Mouse (Mus musculus) A20 (cell line): ENCODE data around the gene Tubb3.
"Not testable (repeated sequence)": the region's sequence is repeated elsewhere in the genome, so short reads cannot be mapped to it uniquely, and the experiment has no call there.

Experiments used
- DNase-seq: peaks from one replicate; pipeline ENCODE4 v3.0.0-alpha.2; 2011; ENCODE audit warnings: low read depth, low spot score

Tubb3 gene

DNA sequence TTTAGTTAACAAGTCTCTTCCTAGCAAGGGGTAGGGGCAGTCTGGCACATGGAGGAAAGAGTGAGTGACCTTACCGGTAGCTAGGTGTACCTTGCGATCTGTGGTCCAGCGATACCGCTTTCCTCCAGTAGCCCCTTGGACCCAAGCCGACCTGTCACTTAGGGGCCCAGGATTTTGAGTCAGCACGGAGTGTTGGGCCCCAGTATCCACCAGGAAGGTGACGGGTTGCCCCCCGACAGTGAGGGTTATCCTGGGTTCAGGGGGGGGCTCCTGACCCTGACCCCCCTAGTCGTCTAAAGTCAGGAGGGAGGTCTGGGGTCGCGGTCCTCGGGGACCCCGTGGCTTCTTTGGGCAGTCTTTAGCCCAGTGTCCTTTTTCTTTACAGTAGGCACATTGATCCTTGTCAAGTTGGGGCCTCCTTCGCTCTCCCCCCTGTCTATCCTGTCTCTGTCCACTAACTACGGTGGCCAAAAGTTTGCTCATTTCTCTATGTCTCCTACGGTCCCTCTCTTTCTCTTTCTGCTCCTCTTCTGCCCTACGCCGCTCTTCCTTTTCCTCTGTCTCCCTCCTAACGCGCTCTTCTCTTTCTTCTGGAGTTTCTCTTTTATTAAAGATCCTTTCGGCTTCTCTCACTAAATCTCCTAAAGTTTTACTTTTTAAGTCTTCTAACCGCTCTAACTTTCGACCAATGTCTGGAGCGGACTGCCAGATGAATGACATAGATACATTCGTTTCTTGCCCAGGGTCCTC, 20.6 kb downstream of the Tubb3 start:
- peak; percentile 92 for DNase-seq

DNA sequence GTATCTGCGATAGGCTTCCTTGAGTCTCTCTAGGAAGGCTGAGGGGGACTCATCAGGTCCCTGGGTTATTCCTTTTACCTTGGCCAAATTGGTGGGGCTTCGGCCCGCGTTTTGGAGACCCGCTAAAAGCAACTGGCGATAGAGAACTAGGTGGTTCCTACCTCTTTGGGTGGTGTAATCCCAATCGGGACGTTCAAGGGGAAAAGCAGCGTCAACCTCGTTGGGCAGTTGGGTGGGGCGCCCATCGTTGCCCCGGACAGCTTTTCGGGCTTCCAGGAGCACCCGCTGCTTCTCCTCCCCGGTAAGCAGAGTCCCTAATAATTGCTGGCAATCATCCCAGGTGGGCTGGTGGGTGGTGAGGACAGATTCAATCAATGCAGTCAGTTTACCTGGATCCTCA, 21.2 kb downstream of the Tubb3 start:
- peak; percentile 88 for DNase-seq

DNA sequence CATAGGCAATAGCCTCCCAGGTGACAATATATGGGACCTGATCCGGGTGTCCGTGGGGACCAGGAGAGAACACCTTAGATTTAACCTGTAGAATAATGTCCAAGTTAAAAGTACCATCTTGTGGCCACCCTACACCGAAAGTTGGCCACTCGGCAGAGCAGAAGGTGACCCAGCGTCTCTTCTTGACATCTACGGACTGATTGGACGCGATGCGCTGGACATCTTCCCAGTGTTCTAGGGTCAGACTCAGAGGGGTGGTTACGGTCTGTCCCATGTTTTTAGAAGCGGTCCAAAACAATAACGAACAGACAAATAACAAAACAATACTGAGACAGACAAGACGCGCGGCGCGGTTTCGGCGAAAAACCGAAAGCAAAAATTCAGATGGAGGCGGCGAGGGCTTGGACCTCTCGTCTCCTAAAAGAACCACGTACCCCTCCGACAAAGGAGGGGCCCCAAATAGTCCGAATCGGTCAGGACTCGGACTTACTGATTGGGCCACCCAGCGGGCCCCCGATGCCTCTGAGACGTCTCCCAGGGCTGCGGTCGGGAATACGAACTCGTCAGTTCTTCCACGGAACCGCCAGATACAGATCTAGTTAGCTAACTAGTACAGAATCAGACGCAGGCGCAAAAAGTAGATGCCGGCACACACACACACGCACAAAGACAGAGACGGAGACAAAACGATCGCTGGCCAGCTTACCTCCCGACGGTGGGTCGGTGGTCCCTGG, 22.2 kb downstream of the Tubb3 start:
- peak; percentile 96 for DNase-seq

DNA sequence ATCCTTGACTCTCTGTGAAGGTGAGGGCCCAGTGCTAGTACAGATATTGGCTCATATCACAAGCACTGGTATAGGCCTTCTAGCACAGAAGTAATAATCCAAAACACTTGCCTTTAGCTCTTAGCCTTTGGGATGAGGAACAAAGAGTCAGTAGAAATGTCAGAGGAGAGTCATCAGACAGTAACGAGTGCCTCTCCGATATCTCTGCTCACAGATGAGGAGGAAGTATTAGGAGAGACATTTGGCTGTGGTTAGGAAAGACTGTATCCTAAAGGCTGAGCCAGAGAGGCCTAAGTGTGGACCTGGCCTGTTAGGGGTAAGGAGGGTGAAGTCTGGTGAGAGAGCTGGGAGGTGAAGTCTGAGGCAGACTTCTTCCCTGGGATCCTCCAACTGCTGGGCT, 30.6 kb downstream of the Tubb3 start:
- DNase-seq = no peak

DNA sequence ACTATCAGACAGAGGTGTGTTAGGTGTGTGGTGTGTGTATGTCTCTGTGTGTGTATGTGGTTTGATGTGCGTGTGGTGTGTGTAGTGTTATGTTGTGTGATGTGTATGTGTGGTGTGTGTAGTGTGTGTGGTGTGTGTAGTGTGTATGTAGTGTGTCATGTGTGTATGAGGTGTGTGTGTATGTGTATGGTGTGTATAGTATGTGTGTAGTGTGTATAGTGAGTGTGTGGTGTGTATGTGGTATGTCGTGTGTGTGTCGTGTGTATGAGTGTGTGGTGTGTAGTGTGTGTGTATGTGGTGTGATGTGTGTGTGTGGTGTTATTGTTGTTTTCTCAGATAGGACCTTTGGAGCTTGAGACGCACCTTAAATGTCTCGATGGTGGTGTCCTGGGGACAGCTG, 31.1 kb downstream of the Tubb3 start:
- DNase-seq = no peak

DNA sequence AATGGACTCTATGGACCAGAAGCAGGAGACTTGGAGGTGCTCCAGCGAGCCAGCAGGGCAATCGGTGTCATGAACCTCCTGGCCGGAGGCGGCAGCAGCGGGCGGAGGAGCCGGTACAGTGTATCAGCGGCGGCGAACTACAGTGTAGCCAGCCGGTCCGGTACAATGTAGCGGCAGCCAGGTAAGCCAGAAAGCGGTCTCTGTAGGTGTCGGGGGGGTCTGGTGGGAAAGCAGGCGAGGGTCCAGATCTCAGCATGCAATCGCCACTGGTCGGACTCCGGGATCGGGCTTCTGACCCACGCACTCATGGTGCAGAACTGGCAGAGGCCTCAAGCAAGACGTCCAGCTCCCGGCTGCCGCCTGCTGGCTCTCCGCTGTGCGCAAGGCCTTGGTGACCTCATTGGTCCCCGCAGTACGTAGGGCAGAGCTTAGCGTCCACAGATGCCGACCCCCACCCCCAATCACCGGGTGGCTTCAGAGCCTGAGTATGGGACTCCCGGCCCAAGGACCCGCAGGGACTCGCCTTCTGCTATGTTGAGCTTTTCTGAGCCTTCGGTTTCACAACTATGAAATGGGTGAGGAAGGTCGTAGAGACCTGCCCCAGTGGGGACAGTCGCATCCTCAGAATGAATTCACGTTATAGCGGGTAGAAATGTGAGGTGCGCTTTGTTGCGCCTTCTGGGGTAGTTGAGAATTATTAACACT, 31.8 kb downstream of the Tubb3 start:
- peak; percentile 97 for DNase-seq

DNA sequence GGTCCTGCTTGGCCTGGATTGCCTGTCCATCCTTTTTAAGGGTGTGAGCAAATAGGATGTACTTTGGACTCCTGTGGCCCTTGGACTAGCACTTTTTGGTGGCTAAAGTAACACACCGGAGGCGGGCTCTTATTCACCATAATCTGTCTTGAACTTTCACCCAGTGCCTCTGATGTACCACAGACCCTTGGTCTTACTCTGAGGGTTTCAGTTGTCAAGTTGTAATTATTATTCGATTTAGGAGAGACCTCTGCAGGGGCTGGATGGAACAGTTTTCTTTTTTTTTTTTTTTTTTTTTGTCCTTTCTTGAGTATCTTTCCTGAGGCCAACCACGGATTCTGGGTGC, 32.3 kb downstream of the Tubb3 start:
- no peak for DNase-seq

DNA sequence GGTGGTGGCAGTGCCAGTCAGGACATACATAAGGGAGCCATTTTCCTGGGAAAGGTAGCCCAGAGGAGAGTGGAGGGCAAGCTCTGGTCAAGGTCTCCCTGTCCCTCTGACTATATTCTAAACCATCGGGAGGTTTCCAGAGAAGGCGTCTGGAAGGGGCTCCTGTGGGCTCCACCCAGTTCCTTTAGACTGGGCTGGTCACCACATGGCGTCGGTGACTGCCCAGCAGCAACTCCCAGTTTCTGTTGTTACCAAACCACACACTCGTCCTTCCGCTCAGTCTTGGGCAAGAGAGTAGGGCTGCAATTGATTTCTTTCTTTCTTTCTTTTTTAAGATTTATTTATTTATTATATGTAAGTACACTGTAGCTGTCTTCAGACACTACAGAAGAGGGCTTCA, 32.9 kb downstream of the Tubb3 start:
- no peak for DNase-seq

DNA sequence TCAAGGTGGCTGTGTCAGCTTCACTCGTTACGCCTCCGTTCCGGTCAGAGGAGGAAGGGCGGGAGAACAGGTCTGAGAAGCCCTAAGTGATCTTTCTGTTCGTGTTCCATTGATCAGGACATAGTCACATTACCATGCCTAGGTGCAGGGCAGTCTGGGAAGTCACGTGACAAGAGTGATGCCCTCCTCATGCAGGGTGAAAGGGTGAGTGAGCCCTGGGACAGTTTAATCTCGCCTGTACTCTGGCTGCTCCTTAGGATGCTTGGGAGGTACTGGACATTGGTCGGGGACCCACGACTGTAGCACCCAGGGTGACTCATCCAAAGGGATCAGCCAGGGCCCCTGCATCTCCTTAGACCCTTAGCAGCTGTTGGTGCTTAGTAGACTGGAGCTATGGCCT, 34.8 kb downstream of the Tubb3 start:
- no peak for DNase-seq

DNA sequence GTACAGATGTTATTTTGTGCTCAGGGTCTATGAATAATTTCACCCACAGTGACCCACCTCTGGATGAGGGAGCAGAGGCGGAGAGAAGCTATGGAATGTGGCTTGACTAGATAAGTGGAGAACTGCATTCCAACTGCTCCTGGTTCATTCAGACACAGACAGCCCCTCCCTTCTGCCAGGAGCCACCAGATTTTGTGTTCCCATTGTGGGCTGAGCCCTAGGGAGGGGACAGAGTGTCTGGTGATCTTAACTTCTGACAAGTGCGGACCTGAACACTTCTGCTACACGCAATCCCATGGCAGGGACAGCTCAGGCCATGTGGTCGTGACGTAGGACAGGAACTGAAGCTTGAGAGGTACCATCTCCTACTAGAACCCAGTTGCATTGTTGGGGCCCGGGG, 35.6 kb downstream of the Tubb3 start:
- DNase-seq = no peak

DNA sequence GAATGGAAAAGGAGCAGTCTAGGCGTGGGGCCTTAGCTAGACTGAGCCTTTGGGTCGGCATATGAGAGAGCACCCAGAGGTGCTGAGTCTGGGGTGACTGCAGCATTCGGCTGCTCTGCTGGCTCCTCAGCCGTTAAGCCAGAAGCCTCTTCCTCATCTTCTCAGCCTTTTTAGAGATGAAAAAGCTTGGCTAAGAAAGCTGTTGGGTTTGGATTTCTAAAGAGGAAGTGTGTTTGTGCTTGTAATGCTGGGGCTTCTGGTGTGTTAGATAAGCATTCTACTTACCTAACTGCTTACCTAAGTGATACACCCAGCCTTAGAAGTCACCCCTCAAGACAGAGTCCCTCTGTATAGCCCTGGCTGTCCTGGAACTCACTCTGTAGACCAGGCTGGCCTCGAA, 39.6 kb downstream of the Tubb3 start:
- DNase-seq = no peak

DNA sequence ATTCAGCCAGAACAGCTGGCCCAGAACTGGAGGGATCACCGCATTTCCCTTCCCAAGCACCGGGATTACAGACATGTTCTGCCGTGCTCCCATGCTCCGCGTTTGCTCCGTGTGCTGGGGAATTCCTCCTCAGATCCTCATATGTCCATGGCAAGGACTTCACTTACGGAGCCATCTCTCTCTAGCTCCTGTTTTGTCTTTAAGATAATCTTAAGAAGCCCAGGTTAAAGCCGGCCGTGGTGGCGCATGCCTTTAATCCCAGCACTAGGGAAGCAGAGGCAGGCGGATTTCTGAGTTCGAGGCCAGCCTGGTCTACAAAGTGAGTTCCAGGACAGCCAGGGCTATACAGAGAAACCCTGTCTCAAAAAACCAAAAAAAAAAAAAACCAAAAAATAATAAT, 40.5 kb downstream of the Tubb3 start:
- not testable (repeated sequence) for DNase-seq

DNA sequence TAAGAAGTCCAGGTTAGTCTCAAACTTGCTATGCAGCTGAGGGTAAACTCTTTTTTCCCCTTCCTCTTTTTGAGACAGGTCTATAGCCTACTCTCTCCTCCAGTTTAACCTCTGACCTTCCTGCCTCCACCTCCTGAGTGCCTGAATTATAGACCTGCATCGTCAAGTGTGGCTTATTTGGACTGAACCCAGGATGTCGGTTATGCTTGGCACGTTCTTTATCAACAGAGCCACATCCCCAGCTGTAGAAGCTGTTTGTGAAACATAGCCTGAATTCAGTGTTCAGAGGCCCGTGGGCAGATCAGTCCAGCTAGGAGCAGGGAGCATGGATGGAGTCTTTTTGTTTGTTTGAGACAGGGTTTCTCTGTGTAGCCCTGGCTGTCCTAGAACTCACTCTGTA, 40.9 kb downstream of the Tubb3 start:
- no peak for DNase-seq

DNA sequence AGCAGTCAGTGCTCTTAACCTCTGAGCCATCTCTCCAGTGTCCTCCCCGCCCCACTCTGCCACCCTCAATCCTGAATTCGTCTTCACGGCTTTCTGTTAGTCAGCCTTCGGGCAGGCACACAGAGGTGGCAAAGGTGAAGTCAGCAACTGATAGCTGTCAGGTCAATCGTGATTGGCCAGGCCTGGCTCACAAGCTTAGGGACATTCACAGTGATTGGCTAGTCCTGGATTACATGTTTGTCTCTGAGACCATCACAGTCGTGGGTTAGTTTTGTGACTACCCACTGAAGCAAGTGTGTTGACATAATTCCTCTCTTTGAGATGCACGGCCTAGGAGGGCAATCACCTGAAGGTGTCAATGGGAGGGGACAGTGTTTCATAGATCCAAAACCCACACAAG, 42.1 kb downstream of the Tubb3 start:
- DNase-seq = no peak

DNA sequence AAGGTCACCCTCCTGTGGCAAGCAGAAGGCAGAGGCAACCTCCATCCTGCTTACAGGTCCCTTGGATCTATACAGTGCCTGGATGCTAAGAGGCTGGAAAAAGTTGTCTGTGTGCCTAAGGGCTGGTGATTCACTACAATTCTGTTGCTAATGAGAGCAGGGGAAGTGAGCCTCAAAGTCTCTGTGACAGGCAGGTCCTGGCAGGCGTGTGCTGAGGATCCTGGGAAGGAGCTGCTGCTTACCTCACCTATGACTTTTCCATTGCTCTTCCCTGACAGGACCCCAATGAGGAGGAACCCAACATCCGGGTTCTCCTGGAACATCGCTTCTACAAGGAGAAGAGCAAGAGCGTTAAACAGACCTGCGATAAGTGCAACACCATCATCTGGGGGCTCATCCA, 42.7 kb downstream of the Tubb3 start:
- no peak for DNase-seq

DNA sequence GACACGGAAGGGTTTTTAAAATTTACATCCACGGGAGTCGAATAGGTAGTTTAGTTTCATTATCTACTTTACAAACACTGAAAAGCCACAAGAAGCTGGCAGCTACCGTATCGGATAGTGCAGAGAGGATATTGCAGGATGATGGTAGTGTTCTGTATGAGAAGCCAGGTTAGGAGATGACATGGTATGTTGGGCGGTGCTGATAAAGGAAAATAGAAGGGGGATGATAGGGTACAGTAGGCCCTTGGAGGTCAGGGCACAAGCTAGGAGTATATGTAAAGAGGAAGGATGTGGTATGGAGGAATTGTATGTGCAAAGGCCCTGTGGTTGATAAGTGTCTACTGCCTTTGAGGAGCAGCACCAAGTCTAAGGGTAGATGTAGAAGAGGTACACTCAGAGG, 43.3 kb downstream of the Tubb3 start:
- DNase-seq = no peak

DNA sequence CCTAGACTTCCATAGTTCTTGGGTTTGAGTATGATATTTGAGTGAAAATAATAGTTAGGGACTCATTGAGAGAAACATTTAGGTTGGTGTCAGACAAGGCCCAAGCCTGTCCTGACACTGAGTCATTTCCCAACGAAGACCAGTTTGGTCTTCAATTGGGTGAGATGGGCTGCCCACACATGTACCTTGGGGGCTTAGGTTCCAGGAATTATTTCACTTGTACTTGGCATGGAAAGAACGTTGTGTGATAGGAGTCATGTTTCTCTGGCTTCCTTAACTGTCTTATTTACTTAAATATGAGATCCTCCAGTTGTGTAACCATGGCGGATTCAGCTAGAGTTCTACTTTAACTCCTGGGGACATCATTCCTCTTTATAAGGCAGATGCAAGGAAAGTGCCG, 52.4 kb downstream of the Tubb3 start:
- DNase-seq = no peak

DNA sequence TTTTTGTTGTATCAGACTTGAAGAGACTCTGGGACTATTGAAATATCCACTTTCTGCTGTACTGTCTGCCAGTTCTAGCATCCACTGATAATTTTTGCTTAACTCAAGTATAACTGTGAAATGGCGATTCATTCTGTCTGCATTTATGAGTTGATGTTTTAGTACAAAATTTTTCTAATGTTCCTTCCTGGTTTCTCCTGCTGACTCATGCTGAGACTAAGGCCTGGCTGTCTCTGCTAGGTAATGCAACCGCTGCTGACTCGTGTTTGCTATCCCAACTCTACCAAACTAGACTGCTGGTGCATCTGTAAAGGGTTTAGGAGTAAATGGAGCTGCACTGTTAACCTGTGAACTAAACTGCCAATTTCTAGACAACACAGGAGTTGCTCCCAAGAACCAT, 56.3 kb downstream of the Tubb3 start:
- peak; percentile 19 for DNase-seq
